Mouse (Mus musculus) gastrocnemius, postnatal 25 days (tissue): Measurements from ENCODE around the gene Gpbar1. TPM values are rescaled to one million over a fixed set of nuclear protein-coding genes. Genes with fewer than 3 reads are reported as not detected.
"Not testable (repeated sequence)": the region's sequence is repeated elsewhere in the genome, so short reads cannot be mapped to it uniquely, and the experiment has no call there.

Experiments
- DNase-seq: peaks from one replicate; pipeline ENCODE4 v3.0.0; 2022
- total RNA-seq, 2 experiments: library from RNA; stranded (reverse); gene quantifications; 1 replicate in 1 of 2; 2 replicates in 1 of 2; pipeline ENCODE4 v1.2.3; 2021

Gpbar1 gene
- total RNA-seq, 2 experiments from 2014 or later, result not detected

GRCm38 (mm10) chr1:74277883-74278537, 340 bp upstream of the Gpbar1 start:
- DNase-seq, result no peak

- no peak for DNase-seq
These were observed 638 bp downstream of the Gpbar1 start for GRCm38 (mm10) chr1:74278988-74279387.

- no peak for DNase-seq
These were observed 2.4 kb downstream of the Gpbar1 start for GRCm38 (mm10) chr1:74280591-74281325.

- DNase-seq, result no peak
These were observed 3.0 kb downstream of the Gpbar1 start for GRCm38 (mm10) chr1:74281372-74281771.

GRCm38 (mm10) chr1:74281886-74282285, 3.5 kb downstream of the Gpbar1 start:
- no peak for DNase-seq

GRCm38 (mm10) chr1:74282896-74283625, 4.7 kb downstream of the Gpbar1 start:
- no peak for DNase-seq

GRCm38 (mm10) chr1:74283686-74284463, 5.5 kb downstream of the Gpbar1 start:
- DNase-seq, result peak; percentile 71

- DNase-seq, result peak; percentile 100
These were observed 6.3 kb downstream of the Gpbar1 start, which contains the start of the genes Aamp and Pnkd for GRCm38 (mm10) chr1:74284543-74285160. Gene Aamp (minus strand): TSS chr1:74284738. Gene Pnkd (plus strand): TSS chr1:74284930.

GRCm38 (mm10) chr1:74285212-74286010, 7.1 kb downstream of the Gpbar1 start:
- DNase-seq, result no peak

- not testable (repeated sequence) for DNase-seq
These were observed 8.7 kb downstream of the Gpbar1 start for GRCm38 (mm10) chr1:74286869-74287607.

- no peak for DNase-seq
These were observed 10.0 kb downstream of the Gpbar1 start for GRCm38 (mm10) chr1:74288327-74288726.

GRCm38 (mm10) chr1:74289248-74289647, 10.9 kb downstream of the Gpbar1 start:
- no peak for DNase-seq

GRCm38 (mm10) chr1:74289740-74290139, 11.4 kb downstream of the Gpbar1 start:
- DNase-seq, result no peak

GRCm38 (mm10) chr1:74290141-74290540, 11.8 kb downstream of the Gpbar1 start:
- no peak for DNase-seq

- no peak for DNase-seq
These were observed 14.1 kb downstream of the Gpbar1 start for GRCm38 (mm10) chr1:74292331-74293020.

GRCm38 (mm10) chr1:74293306-74293960, 15.1 kb downstream of the Gpbar1 start:
- no peak for DNase-seq

- DNase-seq, result no peak
These were observed 15.8 kb downstream of the Gpbar1 start for GRCm38 (mm10) chr1:74294090-74294643.

GRCm38 (mm10) chr1:74294733-74295455, 16.5 kb downstream of the Gpbar1 start:
- no peak for DNase-seq
